Mouse (Mus musculus): Measurements from ENCODE around the gene Krt222.

- TF ChIP-seq POLR2A (IDR thresholded peaks at IDR 0.05; ENCODE audit: borderline replicate concordance, extremely low read depth, low read depth, low read length) (peak; percentile 7; the same call in 1 of the 2 replicates), CTCF (IDR thresholded peaks at IDR 0.05; ENCODE audit: insufficient read depth, low read length) (no peak)
These were observed 5.4 kb downstream of the Krt222 start for GRCm38 (mm10) chr11:99238468-99238867.
